Mouse (Mus musculus): ENCODE measurements around the gene Golim4. TPM values are rescaled to one million over a fixed set of nuclear protein-coding genes. Genes with fewer than 3 reads are reported as not detected.
"Not testable (repeated sequence)": the region's sequence is repeated elsewhere in the genome, so short reads cannot be mapped to it uniquely, and the experiment has no call there.

Gene Golim4
- total RNA-seq (2021), result 100 to 1,000 TPM in 1 of 2 experiments, 10 to 100 TPM in 1; 39.8 to 104 TPM
- long read RNA-seq, experiment 1, full-length matches to known transcripts, result 23 of 26 reads
- long read RNA-seq, experiment 1, partial matches to known transcripts, result 1 of 26 reads
- long read RNA-seq, experiment 1, other reads (novel, unspliced or antisense), result 2 of 26 reads
- long read RNA-seq, experiment 2, full-length matches to known transcripts, result 78 of 93 reads
- long read RNA-seq, experiment 2, partial matches to known transcripts, result 9 of 93 reads
- long read RNA-seq, experiment 2, other reads (novel, unspliced or antisense), result 6 of 93 reads

DNA sequence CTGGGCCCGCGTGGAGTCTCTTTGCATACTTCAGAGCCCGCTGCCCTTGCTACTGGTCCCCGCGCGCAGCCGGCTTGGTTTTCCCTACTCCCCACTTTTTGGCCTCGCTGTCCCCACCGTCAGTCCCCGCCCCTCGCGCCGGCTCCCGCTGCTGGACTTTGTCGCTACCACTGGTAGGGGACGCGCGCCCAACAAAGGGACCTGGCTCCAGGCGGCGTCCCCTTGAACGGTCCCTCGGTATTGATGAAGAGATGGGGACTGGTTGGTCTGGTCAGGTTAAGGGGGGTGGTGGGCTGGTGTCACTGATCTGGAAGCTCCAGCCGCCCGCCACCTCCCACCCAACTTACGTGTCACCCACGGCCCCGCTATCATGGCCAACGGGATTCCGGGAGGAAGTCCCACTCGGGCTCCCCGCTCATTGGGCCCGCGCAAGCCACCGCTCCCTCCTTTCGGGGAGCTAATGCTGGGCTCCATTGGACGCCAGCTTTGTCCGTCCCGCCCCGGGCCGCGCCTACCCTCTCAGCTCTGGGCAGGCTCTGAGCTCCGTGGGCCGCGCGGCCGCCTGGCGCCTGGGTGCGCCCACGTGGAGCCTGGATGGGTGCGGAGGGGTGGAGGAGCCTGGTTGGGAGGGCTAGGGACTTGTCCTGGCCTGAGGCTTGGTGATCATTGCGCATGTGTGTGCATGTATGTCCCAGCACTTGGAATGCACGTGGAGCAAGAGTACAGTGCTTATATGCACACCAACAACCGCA is at the start of gene Golim4:
Gene Golim4, minus strand, starts transcription at position 399 of the 752 bp plus-strand sequence.
- peak; percentile 89 to 91 for DNase-seq (ENCODE audit: low spot score in 2 of 2)

DNA sequence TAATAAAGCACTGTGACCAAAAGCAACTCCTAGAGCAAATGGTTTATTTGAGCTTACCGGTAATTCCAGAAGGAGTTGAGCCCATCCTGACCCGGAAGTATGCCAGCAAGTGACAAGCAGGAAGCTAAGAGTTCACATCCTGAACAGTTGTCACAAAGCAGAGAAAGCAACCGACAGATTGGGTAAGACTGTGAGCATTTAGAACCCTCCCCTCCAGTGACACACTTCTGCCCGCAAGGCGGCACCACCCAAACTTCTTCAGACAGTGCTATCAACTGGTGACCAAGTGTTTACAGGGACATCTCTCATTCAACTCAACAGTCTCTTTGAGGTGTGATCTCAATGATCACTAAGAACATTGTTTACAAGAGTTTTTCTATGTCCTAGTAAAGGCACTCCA is 48.9 kb upstream of the Golim4 start:
- DNase-seq (ENCODE audit: low spot score in 2 of 2), result no peak

DNA sequence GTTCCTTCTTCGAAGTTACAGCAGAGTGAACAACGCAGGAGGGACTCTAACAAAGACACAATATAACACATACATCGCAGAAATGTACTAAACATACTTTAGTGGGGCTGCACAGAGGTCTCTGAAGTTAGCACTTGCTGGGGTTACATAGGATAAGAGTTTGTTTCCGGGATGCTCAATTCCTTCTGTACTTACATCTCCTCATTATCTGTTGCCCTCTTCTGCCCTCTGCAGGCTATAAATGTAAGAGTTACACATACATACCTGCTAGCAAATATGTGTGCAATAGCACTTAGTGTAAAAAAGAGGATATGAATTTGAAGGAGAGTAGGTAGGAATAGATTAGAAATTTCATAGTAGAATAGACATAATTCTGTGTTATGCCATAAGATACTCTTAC is 44.4 kb upstream of the Golim4 start:
- peak in 1 of 2 experiments; percentile 17 for DNase-seq (ENCODE audit: low spot score in 2 of 2)

DNA sequence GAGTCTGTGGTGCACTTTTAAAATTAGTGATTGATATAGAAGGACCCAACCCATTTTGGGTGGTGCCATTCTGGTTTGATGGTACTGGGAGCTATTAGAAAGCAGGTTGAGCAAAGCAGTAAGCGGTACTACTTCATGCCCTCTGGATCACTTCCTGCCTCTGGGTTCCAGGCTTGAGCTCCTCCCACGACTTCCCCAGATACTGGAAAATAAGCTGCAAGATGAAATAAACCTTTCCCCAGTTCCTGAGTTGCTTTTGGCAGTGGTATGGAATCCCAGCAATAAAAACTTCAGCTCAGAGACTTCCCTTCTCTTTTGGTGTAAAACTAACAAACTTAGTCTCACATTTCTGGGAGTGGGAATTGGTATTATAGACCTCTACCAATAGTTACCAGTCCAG is 43.7 kb upstream of the Golim4 start:
- no peak for DNase-seq (ENCODE audit: low spot score in 2 of 2)

DNA sequence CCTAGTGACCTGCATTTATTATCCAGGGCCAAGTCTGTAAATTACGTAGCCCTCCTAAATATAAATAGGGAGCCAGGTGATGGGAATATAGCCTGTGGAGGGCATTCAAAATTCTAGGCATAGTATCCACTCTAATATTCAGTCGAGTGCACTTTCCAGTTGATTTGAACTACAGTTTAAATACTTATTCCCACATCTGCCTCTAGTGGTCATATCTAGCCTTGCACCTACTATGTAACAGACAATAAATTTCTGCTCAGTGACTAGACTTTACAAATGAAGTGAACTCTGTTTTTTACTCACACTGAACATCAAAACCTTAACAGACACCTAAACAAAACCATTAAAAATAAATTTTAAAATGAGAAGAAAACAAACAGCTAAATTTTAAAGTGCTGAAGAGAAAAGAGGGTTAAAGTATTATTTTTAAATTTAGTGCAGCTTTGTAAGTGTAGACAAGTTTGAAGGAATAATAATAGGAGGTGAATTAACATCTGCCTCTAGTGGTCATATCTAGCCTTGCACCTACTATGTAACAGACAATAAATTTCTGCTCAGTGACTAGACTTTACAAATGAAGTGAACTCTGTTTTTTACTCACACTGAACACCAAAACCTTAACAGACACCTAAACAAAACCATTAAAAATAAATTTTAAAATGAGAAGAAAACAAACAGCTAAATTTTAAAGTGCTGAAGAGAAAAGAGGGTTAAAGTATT is 24.4 kb upstream of the Golim4 start:
- DNase-seq (ENCODE audit: low spot score in 2 of 2), result not testable (repeated sequence)

DNA sequence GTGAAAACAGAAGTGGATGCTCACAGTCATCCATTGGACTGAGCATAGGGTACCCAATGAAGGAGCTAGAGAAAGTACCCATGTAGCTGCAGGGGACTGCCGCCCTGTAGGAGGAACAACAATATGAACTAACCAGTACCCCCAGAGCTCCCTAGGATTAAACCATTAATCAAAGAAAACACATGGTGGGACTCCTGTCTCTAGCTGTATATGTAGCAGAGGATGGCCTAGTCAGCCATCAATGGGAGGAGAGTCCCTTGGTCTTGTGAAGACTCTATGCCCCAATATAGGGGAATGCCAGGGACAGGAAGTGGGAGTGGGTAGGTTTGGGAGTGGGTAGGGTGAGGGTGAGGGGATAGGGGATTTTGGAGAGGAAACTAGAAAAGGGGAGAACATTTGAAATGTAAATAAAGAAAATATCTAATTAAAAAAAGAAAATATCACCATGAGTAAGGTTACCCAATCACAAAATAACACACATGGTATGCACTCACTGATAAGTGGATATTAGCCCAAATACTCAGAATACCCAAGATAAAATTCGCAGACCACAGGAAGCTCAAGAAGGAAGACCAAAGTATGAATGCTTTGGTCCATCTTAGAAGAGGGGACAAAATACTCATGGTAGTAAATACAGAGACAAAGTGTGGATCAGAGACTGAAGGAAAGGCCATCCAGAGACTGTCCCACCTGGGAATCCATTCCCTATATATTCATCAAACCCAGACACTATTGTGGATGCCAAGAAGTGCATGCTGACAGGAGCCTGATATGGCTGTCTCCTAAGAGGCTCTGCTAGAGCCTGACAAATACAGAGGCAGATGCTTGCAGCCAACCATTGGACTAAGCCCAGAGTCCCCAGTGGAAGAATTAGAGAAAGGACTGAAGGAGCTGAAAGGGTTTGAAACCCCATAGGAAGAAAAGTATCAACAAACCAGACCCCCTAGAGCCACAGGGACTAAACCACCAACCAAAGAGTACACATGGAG is 6.3 kb upstream of the Golim4 start:
- DNase-seq (ENCODE audit: low spot score in 2 of 2), result not testable (repeated sequence)

DNA sequence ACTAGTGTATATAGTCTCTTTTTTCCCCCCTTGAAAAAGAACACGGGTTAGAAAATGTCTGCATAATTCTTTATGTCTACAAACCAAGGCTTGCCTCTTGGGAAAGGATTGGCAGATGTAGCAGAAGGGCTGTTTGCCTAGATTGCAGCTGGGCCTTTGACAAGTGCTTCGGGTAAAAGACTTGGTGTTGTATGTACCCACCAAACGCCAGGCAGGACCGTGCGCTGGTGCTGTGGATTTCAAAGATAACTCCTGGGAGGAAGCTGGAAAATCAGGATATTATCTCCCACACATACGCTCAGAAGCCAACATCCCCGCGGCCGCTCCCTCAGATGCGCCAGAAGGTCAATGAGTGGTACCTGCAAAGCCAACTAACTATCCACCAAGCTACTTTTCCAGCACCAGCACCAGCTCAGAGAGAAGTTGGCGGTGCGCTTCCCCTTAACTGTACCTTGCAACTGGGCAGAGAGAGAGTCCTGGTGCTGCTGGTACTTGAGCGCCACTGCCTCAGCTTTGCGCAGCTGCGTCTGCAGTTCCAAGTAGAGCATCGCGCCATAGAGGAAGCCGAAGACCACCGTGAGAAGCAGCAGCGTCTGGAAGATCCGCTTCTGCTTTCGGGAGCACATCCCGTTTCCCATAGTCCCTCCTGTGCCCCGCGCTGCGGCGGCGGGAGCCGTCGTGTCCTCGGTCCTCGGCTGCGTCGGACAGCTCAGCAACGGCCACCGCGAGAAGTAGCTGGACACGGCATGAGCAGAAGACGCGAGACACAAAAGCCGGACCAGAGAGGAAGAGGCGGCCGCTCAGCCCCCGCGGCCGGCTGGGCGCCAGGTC is 873 bp downstream of the Golim4 start:
- DNase-seq (ENCODE audit: low spot score in 2 of 2), result no peak

DNA sequence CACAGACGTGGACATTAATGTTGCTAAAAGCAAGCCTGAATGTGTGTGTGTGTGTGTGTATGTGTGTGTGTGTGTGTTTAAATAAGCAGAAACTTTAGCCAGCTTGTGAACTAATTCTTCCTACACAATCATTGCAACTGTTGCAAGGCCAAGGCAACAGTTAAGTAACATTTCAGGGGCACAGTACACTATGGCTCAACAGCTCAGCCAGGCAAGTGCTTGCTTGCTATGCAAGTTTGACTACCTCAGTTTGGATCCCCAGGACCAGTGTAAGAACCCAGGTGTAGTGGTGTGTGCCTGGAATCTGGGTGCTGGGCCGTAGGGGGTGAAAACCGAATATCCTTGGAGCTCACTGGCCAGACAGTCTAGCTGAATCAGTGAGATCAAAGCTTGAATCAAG is 2.6 kb downstream of the Golim4 start:
- peak in 1 of 2 experiments; percentile 19 for DNase-seq (ENCODE audit: low spot score in 2 of 2)

DNA sequence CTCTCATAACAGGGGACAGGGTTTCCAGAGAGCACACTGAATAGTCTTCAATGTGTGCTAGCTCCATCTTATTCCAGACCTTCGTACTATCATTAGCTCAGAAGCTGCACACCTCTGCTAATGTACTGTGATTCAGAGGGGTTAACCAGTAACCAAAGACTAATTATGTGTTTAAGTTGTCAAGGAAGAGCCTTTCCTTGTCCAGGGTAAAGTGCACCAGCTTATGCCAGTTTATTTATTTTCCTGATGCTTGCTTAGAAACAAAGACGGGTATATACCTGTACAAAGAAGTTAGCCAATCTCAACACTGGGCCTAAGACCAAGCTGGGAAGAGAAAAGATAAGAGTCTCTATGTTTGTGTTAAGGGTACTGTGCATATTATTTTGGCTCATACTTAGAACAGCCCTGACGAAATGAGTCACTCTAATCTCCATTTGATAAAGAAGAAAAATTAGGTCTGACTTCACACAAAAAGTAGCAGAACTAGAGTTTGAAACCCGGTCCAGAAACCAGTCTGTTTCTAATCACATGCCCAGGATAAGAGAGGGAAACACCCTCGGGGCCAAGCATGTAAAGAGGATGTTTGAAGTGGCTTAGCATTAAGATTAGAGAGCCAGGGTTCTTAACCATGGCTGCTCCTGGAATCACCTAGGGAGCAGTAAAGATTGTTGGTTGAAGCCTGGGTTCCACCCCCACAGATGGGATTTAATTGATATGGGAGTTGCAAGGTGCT is 4.3 kb downstream of the Golim4 start:
- no peak for DNase-seq (ENCODE audit: low spot score in 2 of 2)

DNA sequence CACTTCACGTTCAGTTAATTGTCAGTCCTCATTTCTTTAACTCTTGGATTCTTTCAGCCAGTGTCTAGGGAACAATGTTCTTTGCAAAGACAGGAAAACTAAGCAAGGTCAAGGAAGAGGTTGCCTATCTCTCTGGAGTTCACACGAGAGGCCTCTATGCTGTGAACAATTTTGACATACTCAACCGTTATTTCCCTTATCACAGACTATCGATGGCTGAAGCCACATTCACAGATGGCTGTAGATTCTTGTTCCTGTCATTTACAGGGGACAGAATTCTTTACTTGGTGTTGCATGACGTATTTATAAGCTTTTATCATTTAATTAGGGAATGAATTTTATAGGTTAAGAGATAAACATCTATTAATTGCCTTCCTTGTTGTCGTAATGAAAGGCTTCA is 5.9 kb downstream of the Golim4 start:
- DNase-seq (ENCODE audit: low spot score in 2 of 2), result no peak

DNA sequence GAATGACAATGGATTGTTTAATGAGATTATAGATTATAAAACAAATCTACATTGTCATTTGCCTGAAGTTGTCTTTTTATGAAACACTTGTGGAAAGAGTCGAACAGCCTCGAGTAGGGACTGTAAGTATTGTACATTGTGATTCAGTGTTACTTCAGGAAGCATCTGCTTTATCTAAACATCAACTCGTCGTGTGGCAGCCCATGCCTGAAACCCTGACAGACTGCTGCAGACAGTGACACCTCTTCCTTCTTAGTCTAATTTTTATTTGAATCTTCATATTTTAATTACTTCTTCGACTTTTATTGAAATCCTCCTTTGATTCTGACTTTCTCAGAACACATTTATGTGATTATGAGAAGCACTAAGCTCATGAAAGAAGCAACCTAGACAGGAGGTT is 7.4 kb downstream of the Golim4 start:
- DNase-seq (ENCODE audit: low spot score in 2 of 2), result no peak

DNA sequence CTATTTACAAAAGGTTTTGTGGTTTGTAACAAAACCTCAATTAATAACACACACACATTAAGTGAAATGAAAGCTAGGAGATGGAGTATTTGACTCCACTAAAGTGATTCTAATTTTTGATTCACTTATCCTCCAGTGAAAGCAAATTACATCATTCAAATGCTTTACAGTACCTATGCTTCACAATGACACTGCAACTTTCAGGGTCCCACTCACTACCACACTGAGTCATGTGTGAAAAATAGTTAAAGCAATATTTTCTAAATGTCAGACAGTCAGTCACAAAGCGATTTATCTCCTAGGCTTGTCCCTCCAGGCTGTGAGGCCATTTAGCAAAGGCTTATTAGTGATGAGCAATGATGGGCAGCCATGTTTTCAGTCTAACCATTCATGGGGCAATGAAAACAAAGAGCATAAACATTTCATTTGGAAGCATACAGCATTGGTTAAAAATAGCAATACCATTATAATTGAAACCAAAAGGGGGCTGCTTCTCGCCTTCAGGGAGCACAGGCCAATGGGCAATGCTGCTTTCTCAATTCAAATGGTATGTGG is 8.1 kb downstream of the Golim4 start:
- DNase-seq (ENCODE audit: low spot score in 2 of 2), result no peak

DNA sequence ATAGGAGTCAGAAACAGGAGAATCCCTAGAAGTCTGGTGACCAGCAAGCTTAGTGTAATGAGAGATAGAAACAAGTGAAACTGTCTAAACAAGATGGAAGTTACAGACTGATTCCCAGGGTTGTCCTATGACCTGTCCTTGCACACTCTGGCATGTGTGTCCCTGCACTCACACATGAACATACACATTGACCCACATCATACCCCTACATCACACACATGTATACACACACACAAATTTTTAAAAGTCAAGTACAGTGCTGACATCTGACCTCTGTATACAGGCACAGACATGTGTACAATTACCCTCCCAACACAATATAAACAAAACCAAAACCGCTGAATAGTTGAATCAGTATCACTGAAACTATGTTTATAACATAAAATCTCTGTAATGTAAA is 8.7 kb downstream of the Golim4 start:
- DNase-seq (ENCODE audit: low spot score in 2 of 2), result no peak

DNA sequence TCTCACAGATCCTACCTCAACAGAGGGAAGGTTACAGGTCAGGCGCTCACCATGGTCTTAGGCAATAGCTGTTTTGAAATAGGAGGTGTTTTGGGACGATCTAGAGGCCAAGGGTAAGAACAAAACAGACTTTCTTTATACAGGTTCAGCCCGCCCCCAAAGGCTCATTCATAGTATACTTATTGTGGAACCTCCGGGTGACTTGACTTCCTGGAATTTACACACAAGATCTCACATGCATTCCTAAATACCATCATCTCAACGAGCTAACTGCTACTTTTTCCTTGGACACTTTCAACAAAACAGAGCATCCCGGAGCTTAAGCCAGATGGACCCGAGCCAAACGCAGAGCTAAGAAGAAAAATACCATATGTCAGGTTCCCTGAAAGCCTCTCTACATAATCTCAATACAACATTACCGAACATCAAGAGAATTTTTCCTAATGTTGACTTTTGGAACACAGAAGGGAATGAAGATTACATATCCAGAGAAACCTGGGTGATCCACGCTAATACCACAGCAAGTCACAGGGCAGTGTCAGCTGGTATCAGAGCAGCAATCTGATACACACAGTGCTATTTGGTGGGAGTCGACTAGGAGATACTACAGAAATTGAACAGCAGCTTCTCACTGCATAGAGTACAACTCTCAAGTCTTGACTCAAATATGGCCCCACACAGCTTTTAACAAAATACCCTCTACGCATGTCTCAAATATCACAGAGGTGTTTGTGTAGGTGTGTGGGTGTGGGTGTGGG is 14.3 kb downstream of the Golim4 start:
- DNase-seq (ENCODE audit: low spot score in 2 of 2), result no peak

DNA sequence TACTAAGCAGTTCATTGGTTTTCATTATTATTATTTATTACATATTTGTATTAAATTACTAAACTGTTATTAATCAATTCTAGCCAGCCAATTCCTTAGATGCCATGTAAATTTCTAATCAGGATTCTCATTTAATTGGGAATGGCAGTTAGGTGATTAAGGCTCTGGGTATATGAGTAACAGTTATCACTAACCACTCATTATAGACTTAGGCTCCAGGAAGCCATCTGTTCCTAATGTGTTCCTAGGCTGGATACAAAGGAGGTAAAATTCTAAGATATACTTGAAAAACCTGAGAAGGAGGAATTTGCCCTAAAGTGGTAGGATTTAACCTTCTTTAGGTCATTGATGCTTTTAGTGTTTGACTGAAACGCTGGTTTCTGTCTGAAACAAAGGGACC is 14.9 kb downstream of the Golim4 start:
- no peak for DNase-seq (ENCODE audit: low spot score in 2 of 2)

DNA sequence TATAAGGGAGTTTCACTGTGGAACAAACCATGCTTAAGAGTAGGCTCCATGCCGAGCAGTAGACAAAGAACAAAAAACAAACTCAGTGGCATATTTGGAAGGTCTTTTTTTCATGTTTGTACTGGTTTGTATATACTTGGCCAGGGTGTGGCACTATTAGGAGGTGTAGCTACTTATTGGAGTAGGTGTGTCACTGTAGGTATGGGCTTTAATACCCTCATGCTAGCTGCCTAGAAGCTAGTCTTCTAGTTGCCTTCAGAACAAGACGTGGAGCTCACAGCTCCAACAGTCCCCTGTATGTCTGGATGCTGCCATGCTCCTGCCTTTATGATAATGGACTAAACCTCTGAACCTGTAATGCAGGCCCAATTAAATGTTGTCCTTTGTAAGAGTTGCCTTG is 20.6 kb downstream of the Golim4 start:
- no peak for DNase-seq (ENCODE audit: low spot score in 2 of 2)

DNA sequence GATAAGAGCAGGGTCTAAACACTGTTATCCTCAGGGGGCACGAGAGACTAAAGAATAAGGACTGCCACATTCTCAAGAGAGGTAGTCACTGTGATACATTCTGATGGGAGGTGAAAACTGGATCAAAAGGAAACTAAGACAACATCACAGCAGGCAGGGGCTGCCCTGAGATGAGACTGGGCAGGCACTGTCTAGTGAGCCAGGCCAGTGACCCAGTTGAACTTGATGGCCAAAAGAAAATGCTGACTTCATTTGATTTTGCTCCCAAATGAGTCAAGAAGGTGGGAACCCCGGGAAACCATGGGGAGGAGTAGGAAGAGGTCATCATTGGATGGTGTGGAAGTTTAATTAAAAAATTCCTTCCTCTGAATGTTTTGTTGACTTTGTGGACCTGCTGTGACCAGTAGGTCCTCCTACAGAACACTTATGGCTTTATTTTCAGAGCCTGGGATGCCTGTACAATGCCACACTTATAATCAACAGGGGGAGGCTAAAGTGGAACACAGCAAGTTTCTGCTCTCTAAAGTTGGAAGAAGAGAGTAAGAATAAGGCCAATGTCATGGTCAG is 26.0 kb downstream of the Golim4 start:
- DNase-seq (ENCODE audit: low spot score in 2 of 2), result no peak

All from adrenal gland, adult 18-20 months (tissue).